In the genomic region with DNA sequence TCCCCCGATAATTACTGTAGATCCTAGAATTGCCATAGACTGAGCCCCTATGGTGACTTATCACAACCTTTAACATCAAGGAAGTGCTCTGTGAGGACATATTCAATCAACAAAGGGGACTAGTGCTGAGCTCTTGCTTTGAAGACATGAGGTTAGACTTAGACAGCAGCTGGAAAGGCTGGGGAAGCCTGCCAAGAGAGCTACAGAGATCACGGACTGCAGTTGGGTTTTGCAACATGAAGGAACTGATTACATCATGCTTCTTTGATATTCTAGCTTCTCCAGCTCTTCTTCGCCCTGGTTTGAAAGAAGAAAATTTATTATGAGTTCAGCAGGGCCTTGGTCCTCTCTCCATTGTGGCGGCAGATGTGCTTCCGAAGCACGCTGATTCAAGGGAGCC, we compare ENCODE assay signal across 14 mouse cellular contexts.
DNase-seq lines count a peak whose midpoint lies in the region; ATAC-seq and TF ChIP-seq lines count a peak whose summit lies in the region.
"Had no signal": no experiment of that assay in that cellular context is flagged by ENCODE, and none has a peak within 500 bp of the region (broad histone marks: within the 10 kb centered on the region; RNA-seq: fewer than 3 reads in every experiment).

No protein-coding gene starts in this region.

- no peak for TF ChIP-seq CTCF in heart, adult 2 months (IDR thresholded peaks at IDR 0.05)

- no peak for TF ChIP-seq EP300 in heart, adult 2 months (IDR thresholded peaks at IDR 0.05; ENCODE audit: insufficient read depth, low read depth, low read length)

- no peaks in the 10 kb centered on the region for H3K36me3 ChIP-seq in heart, adult 2 months (ENCODE audit: control insufficient read depth, insufficient read depth, low read length)
- H3K36me3 ChIP-seq in heart, embryonic 12.5 days, result no peaks in the 10 kb centered on the region
- H3K36me3 ChIP-seq in midbrain, embryonic 11.5 days (ENCODE audit: control insufficient read depth, insufficient read depth, low read length), result no peaks in the 10 kb centered on the region
- H3K36me3 ChIP-seq in midbrain, embryonic 15.5 days (replicated peaks), result no peaks in the 10 kb centered on the region
- H3K36me3 ChIP-seq in stomach, embryonic 16.5 days (ENCODE audit: control insufficient read depth, insufficient read depth, low read length), result no peaks in the 10 kb centered on the region
- H3K36me3 ChIP-seq: liver, embryonic 13.5 days; midbrain, embryonic 13.5 days; neural tube, embryonic 13.5 days had no signal

- no peaks in the 10 kb centered on the region for H3K79me2 ChIP-seq in heart, adult 2 months (replicated peaks; ENCODE audit: control insufficient read depth, insufficient read depth, low read length)

- H3K4me2 ChIP-seq in heart, embryonic 12.5 days, result no peak overlapping the region
- H3K4me2 ChIP-seq in midbrain, embryonic 11.5 days, result no peak overlapping the region
- H3K4me2 ChIP-seq in midbrain, embryonic 15.5 days, result no peak overlapping the region
- H3K4me2 ChIP-seq in stomach, embryonic 16.5 days (ENCODE audit: low read depth, low read length), result no peak overlapping the region
- H3K4me2 ChIP-seq: liver, embryonic 13.5 days; midbrain, embryonic 13.5 days; neural tube, embryonic 13.5 days had no signal

- no peak overlapping the region for H3K4me3 ChIP-seq in heart, adult 2 months
- no peak overlapping the region for H3K4me3 ChIP-seq in heart, embryonic 12.5 days
- H3K4me3 ChIP-seq in midbrain, embryonic 11.5 days (ENCODE audit: low read depth, low read length), result no peak overlapping the region
- no peak overlapping the region for H3K4me3 ChIP-seq in midbrain, embryonic 15.5 days
- H3K4me3 ChIP-seq in stomach, embryonic 16.5 days (replicated peaks; ENCODE audit: low read length), result no peak overlapping the region
- H3K4me3 ChIP-seq: liver, embryonic 13.5 days; midbrain, embryonic 13.5 days; neural tube, embryonic 13.5 days had no signal

- 0 out of 2 replicates have a peak, but pooled peaks cover under 1% of the 10 kb centered on the region for H3K9me3 ChIP-seq in heart, embryonic 12.5 days (replicated peaks)
- no peaks in the 10 kb centered on the region for H3K9me3 ChIP-seq in midbrain, embryonic 11.5 days (ENCODE audit: control insufficient read depth, low read length)
- no peaks in the 10 kb centered on the region for H3K9me3 ChIP-seq in midbrain, embryonic 15.5 days
- no peaks in the 10 kb centered on the region for H3K9me3 ChIP-seq in stomach, embryonic 16.5 days (replicated peaks; ENCODE audit: control insufficient read depth, low read length)
- H3K9me3 ChIP-seq: liver, embryonic 13.5 days; midbrain, embryonic 13.5 days; neural tube, embryonic 13.5 days had no signal

- no peak for TF ChIP-seq POLR2A in heart, adult 2 months (IDR thresholded peaks at IDR 0.05; ENCODE audit: insufficient read depth, low read depth, low read length)

- H3K9ac ChIP-seq in heart, adult 2 months (ENCODE audit: low read depth, low read length), result no peak overlapping the region
- H3K9ac ChIP-seq in heart, embryonic 12.5 days, result no peak overlapping the region
- H3K9ac ChIP-seq in midbrain, embryonic 11.5 days (ENCODE audit: low read length), result no peak overlapping the region
- no peak overlapping the region for H3K9ac ChIP-seq in midbrain, embryonic 15.5 days
- H3K9ac ChIP-seq in stomach, embryonic 16.5 days (ENCODE audit: low read length), result no peak overlapping the region
- H3K9ac ChIP-seq: liver, embryonic 13.5 days; midbrain, embryonic 13.5 days; neural tube, embryonic 13.5 days had no signal

- ATAC-seq in heart, embryonic 12.5 days (ENCODE audit: insufficient number of reproducible peaks, low FRiP score), result no peak
- ATAC-seq in midbrain, embryonic 11.5 days (ENCODE audit: low FRiP score), result no peak
- no peak for ATAC-seq in midbrain, embryonic 15.5 days (replicated peaks)
- peak; percentile 53; the same call in 1 of the 2 replicates for ATAC-seq in stomach, embryonic 16.5 days (ENCODE audit: insufficient read depth, low FRiP score)
- ATAC-seq in granulocyte monocyte progenitor cell, adult 5-6 weeks (replicated peaks; ENCODE audit: poor library complexity, severe bottlenecking), result no peak
- ATAC-seq: CD4-positive, CD25-positive, alpha-beta regulatory T cell, adult 4 months; intestine, embryonic 16.5 days; midbrain, embryonic 13.5 days; Patski had no signal

- no peaks in the 10 kb centered on the region for H3K27me3 ChIP-seq in heart, adult 2 months (ENCODE audit: control insufficient read depth, insufficient read depth, low read length)
- no peaks in the 10 kb centered on the region for H3K27me3 ChIP-seq in heart, embryonic 12.5 days (replicated peaks)
- no peaks in the 10 kb centered on the region for H3K27me3 ChIP-seq in midbrain, embryonic 11.5 days (ENCODE audit: control insufficient read depth, insufficient read depth, low read length)
- H3K27me3 ChIP-seq in midbrain, embryonic 15.5 days (replicated peaks), result no peaks in the 10 kb centered on the region
- no peaks in the 10 kb centered on the region for H3K27me3 ChIP-seq in stomach, embryonic 16.5 days (ENCODE audit: control insufficient read depth, insufficient read depth, low read length)
- H3K27me3 ChIP-seq: liver, embryonic 13.5 days; midbrain, embryonic 13.5 days; neural tube, embryonic 13.5 days had no signal

- peak; percentile 20 for DNase-seq in heart, adult 2 months
- peak; percentile 19 for DNase-seq in midbrain, embryonic 11.5 days (ENCODE audit: low spot score, missing footprints)
- peak; percentile 10 to 11 for DNase-seq in kidney, postnatal 36 days
- DNase-seq: cerebellum, postnatal 25 days; liver, embryonic 13.5 days had no signal

- H3K27ac ChIP-seq in heart, adult 2 months, result no peak overlapping the region
- H3K27ac ChIP-seq in heart, embryonic 12.5 days (ENCODE audit: poor library complexity, severe bottlenecking), result no peak overlapping the region
- no peak overlapping the region for H3K27ac ChIP-seq in midbrain, embryonic 11.5 days (ENCODE audit: low read depth, low read length)
- H3K27ac ChIP-seq in midbrain, embryonic 15.5 days, result no peak overlapping the region
- H3K27ac ChIP-seq in stomach, embryonic 16.5 days (ENCODE audit: low read length), result peak overlapping the region; percentile 1; the same call in 1 of the 2 replicates
- H3K27ac ChIP-seq: liver, embryonic 13.5 days; midbrain, embryonic 13.5 days; neural tube, embryonic 13.5 days had no signal

- WGBS in heart, adult 2 months, result 73% methylated on average over 6 of the region's 6 CpGs
- 75% methylated on average over 6 of the region's 6 CpGs for WGBS in heart, embryonic 12.5 days
- 93% methylated on average over 6 of the region's 6 CpGs for WGBS in midbrain, embryonic 11.5 days
- WGBS in midbrain, embryonic 15.5 days, result 90% methylated on average over 6 of the region's 6 CpGs
- WGBS in stomach, embryonic 16.5 days, result 69% methylated on average over 6 of the region's 6 CpGs

- no peaks in the 10 kb centered on the region for H3K4me1 ChIP-seq in heart, adult 2 months (ENCODE audit: control insufficient read depth, insufficient read depth, low read length)
- no peaks in the 10 kb centered on the region for H3K4me1 ChIP-seq in heart, embryonic 12.5 days (replicated peaks)
- peaks cover 4% of the 10 kb centered on the region; the same call in 1 of the 2 replicates for H3K4me1 ChIP-seq in midbrain, embryonic 11.5 days (ENCODE audit: control insufficient read depth, insufficient read depth, low read length)
- no peaks in the 10 kb centered on the region for H3K4me1 ChIP-seq in midbrain, embryonic 15.5 days
- 0 out of 2 replicates have a peak, but pooled peaks cover 4% of the 10 kb centered on the region for H3K4me1 ChIP-seq in stomach, embryonic 16.5 days (ENCODE audit: control insufficient read depth, insufficient read depth, low read length)
- H3K4me1 ChIP-seq: liver, embryonic 13.5 days had no signal

- intact Hi-C loops in heart, adult 2 months (cut with DNase I), result no loop called here
